Mouse (Mus musculus) hindbrain, embryonic 16.5 days (tissue): ENCODE measurements at regions not wholly inside any gene's neighbourhood (a gene's known extent, or its start where the extent isn't known, plus 50 kb on each side); places are given as distances from the start of the nearest gene placed in this dataset.
"Not testable (repeated sequence)": the region's sequence is repeated elsewhere in the genome, so short reads cannot be mapped to it uniquely, and the experiment has no call there.

Experiments used
- ATAC-seq: fragments of 200-750 bp; cut with Nextera tagmentation; 2 replicates; pipeline ENCODE4 v1.8.0; 2017; ENCODE audit warnings: moderate TSS enrichment, moderate library complexity
- H3K27ac ChIP-seq: fragments of 300-500 bp; sonication (generic); 2 replicates; pipeline ENCODE4 v1.5.1; 2014; ENCODE audit warnings: low read depth, mild to moderate bottlenecking, control low read depth, low read length, moderate library complexity
- H3K27me3 ChIP-seq: fragments of 300-500 bp; sonication (generic); replicated peaks from 2 replicates; pipeline ENCODE4 v1.6.1; 2014; ENCODE audit warnings: low read length; ENCODE audit not compliant: control insufficient read depth, insufficient read depth
- H3K36me3 ChIP-seq: fragments of 300-500 bp; sonication (generic); 2 replicates; pipeline ENCODE4 v1.6.1; 2014; ENCODE audit warnings: mild to moderate bottlenecking, low read length, moderate library complexity, mixed read lengths; ENCODE audit not compliant: control insufficient read depth, insufficient read depth
- H3K4me1 ChIP-seq: fragments of 300-500 bp; sonication (generic); 2 replicates; pipeline ENCODE4 v1.6.1; 2014; ENCODE audit warnings: low read depth, low read length; ENCODE audit not compliant: control insufficient read depth, insufficient read depth
- H3K4me2 ChIP-seq: fragments of 300-500 bp; sonication (generic); 2 replicates; pipeline ENCODE4 v1.6.1; 2014; ENCODE audit warnings: mild to moderate bottlenecking, low read length, control low read depth, moderate library complexity
- H3K4me3 ChIP-seq: fragments of 300-500 bp; sonication (generic); 2 replicates; pipeline ENCODE4 v1.5.1; 2014; ENCODE audit warnings: mild to moderate bottlenecking, low read length, control low read depth, moderate library complexity
- H3K9ac ChIP-seq: fragments of 300-500 bp; sonication (generic); 2 replicates; pipeline ENCODE4 v1.6.1; 2014; ENCODE audit warnings: low read depth, mild to moderate bottlenecking, control low read depth, low read length, moderate library complexity
- H3K9me3 ChIP-seq: fragments of 300-500 bp; sonication (generic); 2 replicates; pipeline ENCODE4 v1.6.1; 2014; ENCODE audit warnings: mild to moderate bottlenecking, low read length, moderate library complexity; ENCODE audit not compliant: control insufficient read depth
- WGBS: fragments of 180-500 bp; shearing (Covaris S2); extraction: QIAGEN DNeasy Blood & Tissue Kit; methylation state at CpG from one replicate; pipeline ENCODE4 v1.1.7; 2014; 5-methylcytosine and 5-hydroxymethylcytosine counted together

DNA sequence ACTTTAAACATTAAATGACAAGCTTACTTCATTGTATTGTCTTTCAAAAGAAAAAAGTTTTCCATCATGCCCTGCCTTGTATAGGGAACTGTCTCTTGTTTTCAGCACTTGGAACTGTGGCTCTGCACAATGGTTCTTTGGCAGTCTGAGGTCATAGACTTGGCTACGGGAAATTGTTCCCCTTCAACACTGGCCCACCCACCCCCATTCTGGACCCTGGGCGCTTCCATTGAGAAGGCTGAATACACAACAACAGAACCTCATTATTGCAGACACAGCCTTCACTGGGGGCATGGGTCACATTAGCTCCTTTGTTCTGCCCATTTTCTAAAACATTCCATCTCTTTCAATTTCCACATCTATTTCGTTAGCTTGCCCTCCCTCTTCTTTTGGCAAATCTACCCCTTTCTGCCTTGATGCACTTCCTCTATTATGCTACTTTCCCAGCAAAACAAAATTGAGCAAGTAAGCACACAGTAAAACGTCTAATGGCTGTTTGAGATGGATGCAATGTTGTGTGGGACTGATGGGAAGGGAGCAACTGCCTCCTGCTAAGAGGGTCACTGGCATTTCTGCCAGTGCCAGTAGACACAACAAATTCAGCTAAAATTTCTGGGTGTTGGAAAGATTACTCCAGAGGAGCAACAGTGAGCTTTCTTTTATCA is 136.0 kb upstream of the Mad2l1 start:
- Histone ChIP-seq H3K4me1 (peaks cover 2% of the 10 kb centered on the region; the same call in 1 of the 2 replicates), H3K36me3 (no peaks in the 10 kb centered on the region), H3K27me3 (no peaks in the 10 kb centered on the region), H3K4me2 (no peak overlapping the region), H3K9ac (no peak overlapping the region), H3K9me3 (no peaks in the 10 kb centered on the region), H3K4me3 (no peak overlapping the region), H3K27ac (no peak overlapping the region)
- 15% methylated on average over 4 of the region's 4 CpGs for WGBS
- ATAC-seq, result peak; percentile 94

DNA sequence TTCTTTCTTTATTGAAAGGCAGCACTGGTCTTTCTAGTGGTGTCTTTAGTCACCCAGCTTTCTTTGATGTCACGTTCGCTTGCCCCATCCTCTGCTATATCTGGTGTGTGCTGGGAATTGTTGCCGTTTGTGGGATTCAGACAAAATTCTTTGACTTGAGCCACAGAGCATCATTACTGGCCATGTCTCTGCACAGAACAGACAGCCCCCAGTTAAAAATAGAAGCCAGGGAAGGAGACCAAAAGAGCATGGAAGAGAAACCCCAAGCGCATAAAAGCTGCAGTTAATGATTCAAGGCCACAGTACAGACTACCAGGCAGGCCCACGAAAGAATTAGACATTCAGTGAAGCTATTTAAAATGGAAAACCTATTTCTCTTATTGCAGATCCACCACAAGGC is 133.7 kb upstream of the Mad2l1 start:
- Histone ChIP-seq H3K4me1 (peaks cover 2% of the 10 kb centered on the region; the same call in 1 of the 2 replicates), H3K27ac (no peak overlapping the region), H3K9ac (no peak overlapping the region), H3K9me3 (no peaks in the 10 kb centered on the region), H3K27me3 (no peaks in the 10 kb centered on the region), H3K4me2 (no peak overlapping the region), H3K4me3 (no peak overlapping the region), H3K36me3 (no peaks in the 10 kb centered on the region)
- WGBS, result 24% methylated on average over 5 of the region's 5 CpGs
- ATAC-seq, result peak; percentile 51; the same call in 1 of the 2 replicates

DNA sequence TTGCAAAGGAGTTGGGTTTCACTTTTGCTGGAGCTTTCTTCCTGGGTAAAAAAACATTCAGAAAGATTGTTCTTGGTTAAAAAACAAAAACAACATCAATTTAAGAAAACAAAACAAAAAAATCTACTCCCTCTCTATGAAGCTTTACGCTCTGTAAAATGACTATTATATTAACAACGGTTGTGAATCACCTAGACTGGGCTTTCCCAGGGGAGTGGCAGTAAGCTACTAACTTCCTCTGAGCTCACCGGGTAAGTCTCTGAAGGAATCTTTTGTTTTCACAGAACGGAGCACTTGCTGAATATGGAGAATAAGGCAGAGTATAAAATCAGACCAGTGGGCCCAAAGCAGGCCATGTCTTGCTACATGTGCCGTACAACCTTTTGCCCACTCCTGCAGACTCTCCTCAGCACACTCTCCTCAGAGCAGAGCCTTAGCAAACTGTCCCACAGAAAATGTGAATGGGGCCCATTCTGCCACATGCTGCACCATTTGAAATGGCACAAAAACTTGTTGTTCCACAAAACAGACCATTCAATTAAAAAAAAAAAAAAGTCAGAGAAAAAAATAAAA is 133.2 kb upstream of the Mad2l1 start:
- H3K27ac ChIP-seq, result no peak overlapping the region
- 0 out of 2 replicates have a peak, but pooled peaks have one; percentile 43 for ATAC-seq
- 21% methylated on average over 5 of the region's 5 CpGs for WGBS

DNA sequence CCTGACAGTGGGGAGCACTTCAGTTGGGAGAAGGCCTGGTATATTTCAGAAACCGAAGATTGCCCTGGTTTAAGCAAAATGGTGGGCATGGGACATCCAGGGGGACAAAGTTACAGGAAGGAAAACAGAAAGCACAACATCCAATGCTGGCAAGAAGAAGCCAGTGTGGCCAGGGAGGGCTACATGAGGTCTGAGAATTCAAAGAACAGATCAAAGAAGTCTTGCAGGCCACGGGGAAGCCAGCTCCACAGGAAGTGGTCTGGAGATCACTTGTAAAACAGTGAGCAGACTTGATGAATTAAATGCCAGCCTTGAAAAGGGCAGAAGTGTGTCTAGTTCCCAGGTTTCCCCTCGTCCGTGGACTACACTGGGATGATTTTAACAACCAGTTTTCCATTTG is 120.4 kb upstream of the Mad2l1 start:
- ATAC-seq, result no peak
- 45% methylated on average over 4 of the region's 4 CpGs for WGBS

More for the DNA sequence above, 133.2 kb upstream of the Mad2l1 start:
- no peaks in the 10 kb centered on the region for H3K27me3 ChIP-seq
- no peak overlapping the region for H3K4me3 ChIP-seq
- H3K36me3 ChIP-seq, result no peaks in the 10 kb centered on the region
- H3K4me1 ChIP-seq, result peaks cover 2% of the 10 kb centered on the region; the same call in 1 of the 2 replicates
- H3K9ac ChIP-seq, result no peak overlapping the region
- H3K9me3 ChIP-seq, result no peaks in the 10 kb centered on the region
- no peak overlapping the region for H3K4me2 ChIP-seq

DNA sequence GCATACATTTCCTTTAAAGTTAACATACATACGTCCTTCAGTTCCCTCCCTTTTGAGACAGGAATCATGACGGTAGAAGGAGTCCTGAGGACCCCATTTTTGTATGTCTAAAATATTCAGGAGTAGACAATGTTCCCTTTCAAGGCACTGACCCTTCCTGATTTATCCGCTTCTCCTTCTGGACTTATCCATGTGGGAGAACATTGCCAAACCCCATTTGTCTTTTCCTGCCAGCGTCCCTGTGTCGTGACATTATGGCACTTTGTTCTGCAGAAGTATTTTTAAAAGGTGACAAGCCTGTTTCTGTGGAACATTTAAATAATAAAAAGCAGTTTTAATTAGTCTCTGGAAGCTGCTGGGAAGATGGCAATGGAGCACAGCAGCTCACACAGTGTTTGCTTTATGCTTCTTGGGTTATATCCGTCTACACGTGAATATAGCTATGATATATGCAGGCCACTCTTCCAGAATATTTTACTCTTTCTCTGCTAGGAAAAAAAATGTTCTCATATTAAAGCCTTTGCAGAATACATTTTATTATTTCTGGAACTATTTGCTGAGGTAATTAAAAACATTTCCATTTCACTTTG is 115.6 kb upstream of the Mad2l1 start:
- Histone ChIP-seq H3K27ac (no peak overlapping the region), H3K9ac (no peak overlapping the region), H3K4me1 (no peaks in the 10 kb centered on the region; the same call in none of the 2 replicates), H3K4me3 (no peak overlapping the region), H3K9me3 (no peaks in the 10 kb centered on the region), H3K36me3 (no peaks in the 10 kb centered on the region), H3K4me2 (no peak overlapping the region), H3K27me3 (no peaks in the 10 kb centered on the region)
- 24% methylated on average over 7 of the region's 7 CpGs for WGBS
- no peak for ATAC-seq

More for the DNA sequence above, 120.4 kb upstream of the Mad2l1 start:
- Histone ChIP-seq H3K27me3 (no peaks in the 10 kb centered on the region), H3K27ac (no peak overlapping the region), H3K4me2 (no peak overlapping the region), H3K4me1 (no peaks in the 10 kb centered on the region; the same call in 1 of the 2 replicates), H3K9me3 (no peaks in the 10 kb centered on the region), H3K9ac (no peak overlapping the region), H3K36me3 (no peaks in the 10 kb centered on the region), H3K4me3 (no peak overlapping the region)

DNA sequence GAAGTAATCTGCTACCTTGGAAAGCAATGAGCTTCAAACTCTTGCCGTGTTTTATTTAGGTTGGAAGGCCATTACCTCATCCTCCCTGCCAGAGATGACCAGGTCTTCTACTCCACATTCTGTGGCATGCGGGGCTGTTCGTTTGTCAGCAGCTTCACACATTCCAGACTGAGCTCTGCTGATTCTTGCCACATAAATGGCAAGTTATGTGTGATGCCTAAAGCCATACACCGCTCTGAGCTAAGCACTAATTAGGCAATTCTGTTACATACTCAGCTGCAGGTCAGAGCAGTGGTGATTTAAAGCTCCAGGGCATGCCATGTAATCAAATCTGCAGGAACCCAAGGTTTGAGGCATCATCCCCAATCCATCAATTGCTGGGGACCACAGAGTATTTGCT is 106.8 kb upstream of the Mad2l1 start:
- ATAC-seq, result no peak
- H3K4me3 ChIP-seq, result no peak overlapping the region

DNA sequence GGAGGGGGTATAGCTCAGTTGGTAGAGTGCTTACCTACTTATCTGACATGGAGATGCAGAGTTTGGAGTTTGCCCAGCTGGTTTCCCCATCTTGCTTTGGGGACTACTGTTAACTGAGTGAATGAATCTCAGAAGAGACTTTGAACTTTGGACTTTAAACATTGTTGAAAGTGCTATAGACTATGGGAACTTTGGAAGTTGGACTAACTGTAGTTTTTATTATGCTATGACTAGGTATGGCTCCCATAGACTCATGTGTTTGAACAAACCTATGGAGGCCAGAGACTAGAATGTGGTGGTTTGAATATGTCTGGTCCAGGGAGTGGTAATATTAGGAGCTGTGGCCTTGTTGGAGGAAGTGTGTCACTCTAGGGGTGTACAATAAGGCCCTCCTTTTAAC is 84.8 kb upstream of the Mad2l1 start:
- H3K4me1 ChIP-seq, result not testable (repeated sequence)

More for the DNA sequence above, 106.8 kb upstream of the Mad2l1 start:
- Histone ChIP-seq H3K9me3 (peaks cover 6% of the 10 kb centered on the region; the same call in 1 of the 2 replicates), H3K27me3 (no peaks in the 10 kb centered on the region), H3K27ac (no peak overlapping the region), H3K4me1 (no peaks in the 10 kb centered on the region), H3K36me3 (no peaks in the 10 kb centered on the region), H3K4me2 (no peak overlapping the region), H3K9ac (no peak overlapping the region)
- WGBS, result 69% methylated on average over 4 of the region's 4 CpGs

DNA sequence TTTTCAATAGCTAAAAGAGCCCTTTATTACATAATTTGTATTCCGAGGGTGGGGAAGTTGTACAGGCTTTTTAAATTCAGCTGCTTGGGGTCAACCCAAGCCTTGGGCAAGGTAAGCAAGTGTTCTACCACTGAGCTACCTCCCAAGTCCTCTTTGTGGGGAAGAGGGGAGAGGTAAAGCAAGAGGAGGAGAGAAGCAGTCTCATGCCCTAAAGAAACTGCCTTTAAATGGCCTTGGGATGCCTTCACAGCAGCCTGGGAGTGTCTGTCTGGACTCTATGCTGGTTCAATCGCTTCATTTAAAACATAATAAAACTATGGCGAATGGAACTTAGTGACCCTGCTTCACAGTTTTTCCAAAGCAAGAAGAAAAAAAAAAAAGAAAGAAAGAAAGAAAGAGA is 77.0 kb upstream of the Mad2l1 start:
- Histone ChIP-seq H3K27me3 (no peaks in the 10 kb centered on the region), H3K9me3 (no peaks in the 10 kb centered on the region), H3K4me3 (no peak overlapping the region), H3K4me2 (no peak overlapping the region), H3K36me3 (no peaks in the 10 kb centered on the region), H3K4me1 (no peaks in the 10 kb centered on the region), H3K27ac (no peak overlapping the region), H3K9ac (no peak overlapping the region)
- 31% methylated on average over 3 of the region's 3 CpGs for WGBS
- no peak for ATAC-seq

More for the DNA sequence above, 84.8 kb upstream of the Mad2l1 start:
- not testable (repeated sequence) for H3K4me3 ChIP-seq, H3K4me2 ChIP-seq, H3K9ac ChIP-seq, H3K27ac ChIP-seq, H3K9me3 ChIP-seq, H3K27me3 ChIP-seq, H3K36me3 ChIP-seq, ATAC-seq

DNA sequence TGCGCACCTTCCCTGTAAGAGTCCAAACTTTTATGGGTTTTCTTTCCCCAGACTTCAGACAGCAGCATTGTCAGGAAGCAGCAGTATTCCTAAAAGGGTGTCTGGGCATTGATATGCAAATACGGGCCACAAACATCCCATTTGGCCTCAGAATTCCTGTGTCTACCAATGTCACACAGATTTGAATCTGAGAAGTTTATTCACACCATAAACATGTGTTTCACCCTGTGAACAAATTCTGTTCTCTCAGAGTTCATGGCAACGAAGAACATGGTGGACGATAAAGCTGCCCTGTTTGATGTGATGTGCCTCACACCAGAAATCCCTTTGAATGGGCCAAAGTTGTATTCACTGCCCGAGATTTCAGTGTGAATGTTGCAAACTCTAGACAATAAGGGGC is 70.7 kb upstream of the Mad2l1 start:
- H3K4me3 ChIP-seq, result no peak overlapping the region
- H3K27ac ChIP-seq, result no peak overlapping the region
- no peaks in the 10 kb centered on the region for H3K9me3 ChIP-seq
- WGBS, result 19% methylated on average over 4 of the region's 5 CpGs
- no peaks in the 10 kb centered on the region for H3K4me1 ChIP-seq
- no peaks in the 10 kb centered on the region for H3K27me3 ChIP-seq
- ATAC-seq, result no peak
- H3K4me2 ChIP-seq, result no peak overlapping the region
- no peak overlapping the region for H3K9ac ChIP-seq
- H3K36me3 ChIP-seq, result no peaks in the 10 kb centered on the region
